Mouse (Mus musculus): ENCODE results near the gene Fam206a. TPM values are rescaled to one million over a fixed set of nuclear protein-coding genes. Genes with fewer than 3 reads are reported as not detected.

Fam206a gene
- polyA plus RNA-seq, 1 experiment from 2014 or later = 4.1 TPM

DNA sequence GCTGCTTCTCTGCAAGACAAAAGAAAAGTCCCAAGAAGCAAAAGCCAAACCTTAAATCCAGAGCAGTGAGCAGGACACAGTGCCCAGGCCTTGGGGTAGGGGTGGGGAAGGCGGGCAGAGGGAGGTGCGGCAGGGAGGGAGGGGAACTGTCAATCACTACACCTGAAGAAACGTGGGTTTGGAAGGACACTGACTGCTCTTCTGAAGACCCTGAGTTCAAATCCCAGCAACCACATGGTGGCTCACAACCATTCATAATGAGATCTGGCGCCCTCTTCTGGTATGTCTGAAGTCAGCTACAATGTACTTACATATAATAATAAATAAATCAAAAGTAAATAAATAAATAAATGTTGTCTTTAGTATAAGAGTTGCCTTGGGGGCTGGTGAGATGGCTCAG is 42.8 kb downstream of the Fam206a start:
- 72% methylated on average over 4 of the region's 4 CpGs for WGBS (ENCODE audit: insufficient replicate concordance)
- Histone ChIP-seq H3K4me2 (no peak overlapping the region), H3K4me1 (replicated peaks) (no peaks in the 10 kb centered on the region; the same call in 1 of the 2 replicates), H3K27me3 (no peaks in the 10 kb centered on the region), H3K9me3 (replicated peaks) (no peaks in the 10 kb centered on the region), H3K36me3 (replicated peaks) (peaks cover 18% of the 10 kb centered on the region), H3K27ac (replicated peaks) (no peak overlapping the region), H3K9ac (no peak overlapping the region), H3K4me3 (replicated peaks) (no peak overlapping the region)
- ATAC-seq (ENCODE audit: insufficient read depth) = no peak

DNA sequence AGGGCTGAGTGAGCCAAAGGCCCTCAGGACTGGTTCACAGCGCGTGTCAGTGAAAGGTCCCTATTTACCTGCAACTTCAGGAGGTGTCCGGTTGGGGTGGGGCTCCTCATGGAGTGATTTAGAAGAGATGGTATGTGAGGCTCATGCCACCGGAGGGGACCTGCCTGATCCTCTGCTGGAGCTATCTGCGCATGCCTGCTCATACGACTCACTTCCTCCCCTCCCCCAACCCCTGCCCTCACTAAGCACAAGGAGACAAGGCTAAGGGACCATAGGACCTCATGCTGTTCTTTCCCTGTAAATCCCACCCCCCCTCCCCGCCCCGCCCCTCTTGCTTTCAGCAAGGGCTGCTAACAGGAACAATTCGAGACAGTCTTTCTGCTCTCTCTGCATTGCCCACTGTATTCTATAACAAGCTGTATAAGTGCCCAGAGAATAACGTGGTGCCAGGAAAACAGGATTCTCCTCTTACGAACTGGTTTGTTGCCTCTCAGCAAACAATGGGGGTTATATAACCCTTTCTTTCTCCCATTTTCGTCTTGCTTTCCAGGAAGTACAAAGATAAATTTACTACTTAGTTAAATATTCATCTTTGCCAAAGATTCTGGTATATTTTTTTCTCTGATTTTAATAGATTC is 43.9 kb downstream of the Fam206a start:
- ATAC-seq (ENCODE audit: insufficient read depth) = no peak
- Histone ChIP-seq H3K4me2 (no peak overlapping the region), H3K27me3 (no peaks in the 10 kb centered on the region)

DNA sequence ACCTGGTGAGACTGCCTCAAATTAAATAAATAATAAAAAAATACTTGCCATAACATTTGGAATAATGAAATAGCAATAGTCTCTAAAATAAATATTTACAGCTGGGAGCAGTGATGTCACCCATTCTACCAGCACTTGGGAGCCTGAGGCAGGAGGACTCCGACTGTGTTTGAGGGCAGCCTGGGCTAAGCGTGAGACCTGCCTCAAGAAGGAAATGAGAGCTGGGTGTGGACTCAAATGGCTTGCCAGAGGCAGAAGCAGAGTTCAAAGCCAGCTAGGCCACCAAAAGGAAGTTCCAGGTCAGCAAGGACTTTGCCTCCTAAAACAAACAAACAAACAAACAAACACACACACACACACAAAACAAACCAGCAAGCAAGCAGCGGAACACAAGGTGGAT is 45.3 kb downstream of the Fam206a start:
- Histone ChIP-seq H3K4me3 (replicated peaks) (no peak overlapping the region), H3K27ac (replicated peaks) (no peak overlapping the region), H3K36me3 (replicated peaks) (peaks cover 15% of the 10 kb centered on the region), H3K27me3 (no peaks in the 10 kb centered on the region), H3K4me1 (replicated peaks) (peaks cover 8% of the 10 kb centered on the region; the same call in 1 of the 2 replicates), H3K9me3 (replicated peaks) (no peaks in the 10 kb centered on the region), H3K4me2 (no peak overlapping the region), H3K9ac (no peak overlapping the region)
- WGBS (ENCODE audit: insufficient replicate concordance) = 75% methylated on average over 3 of the region's 3 CpGs
- ATAC-seq (ENCODE audit: insufficient read depth) = no peak

More for the DNA sequence above, 43.9 kb downstream of the Fam206a start:
- H3K27ac ChIP-seq (replicated peaks) = no peak overlapping the region
- peaks cover 17% of the 10 kb centered on the region for H3K36me3 ChIP-seq (replicated peaks)
- no peak overlapping the region for H3K4me3 ChIP-seq (replicated peaks)
- WGBS (ENCODE audit: insufficient replicate concordance) = 75% methylated on average over 12 of the region's 12 CpGs
- H3K9ac ChIP-seq = no peak overlapping the region
- no peaks in the 10 kb centered on the region for H3K9me3 ChIP-seq (replicated peaks)
- peaks cover 3% of the 10 kb centered on the region; the same call in 1 of the 2 replicates for H3K4me1 ChIP-seq (replicated peaks)

DNA sequence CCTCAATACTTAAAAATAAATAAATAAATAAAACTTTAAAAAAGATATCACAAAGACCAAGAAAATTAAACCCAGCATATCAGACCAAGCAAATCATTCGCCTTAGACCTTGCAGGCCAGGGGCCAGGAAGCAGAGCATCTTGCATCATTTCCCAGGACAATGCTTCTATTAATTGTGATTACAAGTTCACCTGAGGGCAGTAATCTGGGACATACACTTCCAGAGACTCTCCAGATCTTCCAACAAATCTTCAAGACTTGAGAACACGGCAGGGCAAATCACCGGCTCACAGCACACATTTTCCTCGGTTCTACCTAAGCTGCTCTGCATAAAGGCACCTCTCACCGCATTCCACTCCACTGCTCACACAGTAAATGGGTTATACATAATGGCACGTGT is 45.9 kb downstream of the Fam206a start:
- H3K36me3 ChIP-seq (replicated peaks) = peaks cover 15% of the 10 kb centered on the region
- WGBS (ENCODE audit: insufficient replicate concordance) = 76% methylated on average over 6 of the region's 6 CpGs
- no peak overlapping the region for H3K4me3 ChIP-seq (replicated peaks)
- no peak overlapping the region for H3K4me2 ChIP-seq
- no peaks in the 10 kb centered on the region for H3K9me3 ChIP-seq (replicated peaks)
- no peak overlapping the region for H3K27ac ChIP-seq (replicated peaks)
- ATAC-seq (ENCODE audit: insufficient read depth) = no peak
- no peak overlapping the region for H3K9ac ChIP-seq
- no peaks in the 10 kb centered on the region for H3K27me3 ChIP-seq
- peaks cover 8% of the 10 kb centered on the region; the same call in 1 of the 2 replicates for H3K4me1 ChIP-seq (replicated peaks)

DNA sequence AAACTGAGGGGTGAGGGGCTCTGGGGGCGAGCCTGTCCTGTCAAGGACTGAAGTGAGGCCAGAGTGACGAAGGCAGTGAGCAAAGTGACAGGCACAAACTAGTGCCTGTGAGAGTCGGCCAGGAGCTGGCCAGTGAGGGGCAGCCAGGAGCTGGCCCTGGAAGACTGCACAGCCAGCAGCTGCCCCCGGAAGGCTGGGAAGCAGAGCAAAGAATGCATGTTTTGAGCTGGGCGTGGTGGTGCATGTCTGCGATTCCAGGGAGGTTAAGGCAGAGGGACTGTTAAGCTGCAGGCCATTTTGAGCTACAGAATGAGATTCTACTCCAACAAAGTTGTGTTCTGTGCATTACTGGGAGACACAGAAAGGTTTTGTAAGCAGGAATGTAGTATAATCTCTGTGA is 48.6 kb downstream of the Fam206a start:
- H3K4me1 ChIP-seq (replicated peaks) = 0 out of 2 replicates have a peak, but pooled peaks cover 8% of the 10 kb centered on the region
- no peak overlapping the region for H3K4me3 ChIP-seq (replicated peaks)
- no peaks in the 10 kb centered on the region for H3K36me3 ChIP-seq (replicated peaks)
- no peak overlapping the region for H3K27ac ChIP-seq (replicated peaks)
- H3K9ac ChIP-seq = no peak overlapping the region
- WGBS (ENCODE audit: insufficient replicate concordance) = 50% methylated on average over 6 of the region's 6 CpGs
- no peaks in the 10 kb centered on the region for H3K27me3 ChIP-seq
- H3K4me2 ChIP-seq = no peak overlapping the region
- no peaks in the 10 kb centered on the region for H3K9me3 ChIP-seq (replicated peaks)
- no peak for ATAC-seq (ENCODE audit: insufficient read depth)

DNA sequence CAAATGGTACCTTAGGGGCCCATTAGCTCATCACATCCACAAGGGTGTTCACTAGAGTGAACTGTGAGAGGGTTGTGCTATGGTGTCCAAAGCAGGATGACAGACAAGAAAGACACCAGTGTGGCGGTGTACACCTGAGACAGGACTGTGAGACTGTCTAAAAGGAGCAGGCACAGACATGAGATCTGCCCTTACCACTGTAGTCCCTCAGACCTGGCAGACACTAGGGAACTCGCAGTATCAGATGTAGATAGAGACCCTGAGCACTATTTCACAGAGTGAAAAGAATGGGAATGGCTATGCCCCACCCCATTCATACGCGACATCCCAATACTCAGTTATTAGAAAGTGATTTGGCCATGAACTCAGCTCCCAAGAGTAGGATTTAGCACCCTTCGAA is 53.8 kb downstream of the Fam206a start:
- H3K9ac ChIP-seq = no peak overlapping the region
- H3K36me3 ChIP-seq (replicated peaks) = no peaks in the 10 kb centered on the region
- no peaks in the 10 kb centered on the region for H3K27me3 ChIP-seq
- 76% methylated on average over 5 of the region's 5 CpGs for WGBS (ENCODE audit: insufficient replicate concordance)
- 0 out of 2 replicates have a peak, but pooled peaks cover 9% of the 10 kb centered on the region for H3K4me1 ChIP-seq (replicated peaks)
- no peaks in the 10 kb centered on the region for H3K9me3 ChIP-seq (replicated peaks)
- no peak for ATAC-seq (ENCODE audit: insufficient read depth)
- no peak overlapping the region for H3K4me2 ChIP-seq
- H3K4me3 ChIP-seq (replicated peaks) = no peak overlapping the region
- H3K27ac ChIP-seq (replicated peaks) = no peak overlapping the region

DNA sequence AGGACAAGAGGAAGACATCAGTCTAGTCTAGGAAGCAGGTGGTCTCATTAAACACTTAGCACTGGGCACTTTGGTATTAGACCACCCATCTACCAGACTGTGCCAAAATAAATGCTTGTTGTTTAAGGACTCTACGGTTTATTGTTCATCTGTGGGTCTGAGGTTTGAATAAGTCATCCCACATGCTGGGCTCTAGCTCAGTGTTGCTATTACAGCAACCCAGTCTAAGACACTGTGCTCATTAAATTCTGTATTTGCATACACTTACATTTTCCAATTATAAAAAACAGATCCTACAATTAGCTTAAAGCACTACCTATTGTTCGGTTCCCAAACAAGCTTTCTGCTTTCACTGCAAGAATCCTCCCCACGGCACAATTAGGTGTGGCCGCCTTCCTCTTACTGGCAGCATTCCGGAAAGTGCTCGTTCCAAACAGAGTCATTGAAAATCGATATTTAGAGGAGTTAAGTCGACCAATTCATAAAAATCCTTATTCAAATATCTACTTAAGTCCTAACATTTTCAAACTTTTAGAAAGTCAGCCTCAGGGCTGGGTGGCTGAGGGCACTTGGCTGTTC is 54.3 kb downstream of the Fam206a start:
- no peaks in the 10 kb centered on the region for H3K9me3 ChIP-seq (replicated peaks)
- no peak overlapping the region for H3K9ac ChIP-seq
- 69% methylated on average over 8 of the region's 8 CpGs for WGBS (ENCODE audit: insufficient replicate concordance)
- H3K36me3 ChIP-seq (replicated peaks) = no peaks in the 10 kb centered on the region
- no peak overlapping the region for H3K4me2 ChIP-seq
- 0 out of 2 replicates have a peak, but pooled peaks cover 8% of the 10 kb centered on the region for H3K4me1 ChIP-seq (replicated peaks)
- H3K27me3 ChIP-seq = no peaks in the 10 kb centered on the region
- ATAC-seq (ENCODE audit: insufficient read depth) = no peak
- no peak overlapping the region for H3K27ac ChIP-seq (replicated peaks)
- H3K4me3 ChIP-seq (replicated peaks) = no peak overlapping the region

DNA sequence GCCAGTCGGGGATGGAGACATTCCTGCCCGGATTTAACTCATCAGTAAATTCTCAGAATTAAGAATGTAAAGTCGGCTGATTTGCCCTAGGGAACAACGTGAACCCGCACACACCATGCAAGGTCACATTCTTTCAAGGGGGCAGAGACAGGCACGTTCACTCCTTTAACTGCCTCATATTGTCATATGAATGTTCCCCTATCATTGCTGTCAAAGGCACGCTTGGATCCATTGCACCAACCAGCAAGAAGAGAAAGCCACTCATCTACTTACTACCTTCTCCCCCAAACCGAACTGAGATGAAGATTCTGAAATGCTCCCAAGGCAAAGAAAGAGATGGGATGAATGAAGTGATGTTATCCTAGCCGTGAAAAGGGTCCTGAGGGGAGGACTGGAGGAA is 56.6 kb downstream of the Fam206a start:
- WGBS (ENCODE audit: insufficient replicate concordance) = 64% methylated on average over 9 of the region's 9 CpGs
- peaks cover 27% of the 10 kb centered on the region for H3K4me1 ChIP-seq (replicated peaks)
- H3K27ac ChIP-seq (replicated peaks) = no peak overlapping the region
- ATAC-seq (ENCODE audit: insufficient read depth) = no peak
- no peak overlapping the region for H3K4me2 ChIP-seq
- no peaks in the 10 kb centered on the region for H3K36me3 ChIP-seq (replicated peaks)
- no peaks in the 10 kb centered on the region for H3K27me3 ChIP-seq
- no peak overlapping the region for H3K9ac ChIP-seq
- no peak overlapping the region for H3K4me3 ChIP-seq (replicated peaks)
- H3K9me3 ChIP-seq (replicated peaks) = no peaks in the 10 kb centered on the region

Other genes starting within 250 kb of the Fam206a start
- not detected in 2 replicates for gene Gm26657, start 62.3 kb upstream of the Fam206a start, polyA plus RNA-seq (2015; fragmentation: Nextera tagmentation; extraction: Ambion mirVana)
- gene Actl7b, start 60.9 kb upstream of the Fam206a start, polyA plus RNA-seq (2015; fragmentation: Nextera tagmentation; extraction: Ambion mirVana) = not detected in 2 replicates
- not detected in 2 replicates for gene Actl7a, start 58.9 kb upstream of the Fam206a start, polyA plus RNA-seq (2015; fragmentation: Nextera tagmentation; extraction: Ambion mirVana)
- gene Elp1, start within 50 bp of the Fam206a start, polyA plus RNA-seq (2015; fragmentation: Nextera tagmentation; extraction: Ambion mirVana) = 11.6 TPM in 2 replicates
- gene Ctnnal1, start 62.8 kb downstream of the Fam206a start, polyA plus RNA-seq (2015; fragmentation: Nextera tagmentation; extraction: Ambion mirVana) = 6.7 and 8.0 TPM in 2 replicates
- gene Tmem245, start 145.1 kb downstream of the Fam206a start, polyA plus RNA-seq (2015; fragmentation: Nextera tagmentation; extraction: Ambion mirVana) = 2.8 and 3.1 TPM in 2 replicates
- gene Frrs1l, start 188.0 kb downstream of the Fam206a start, polyA plus RNA-seq (2015; fragmentation: Nextera tagmentation; extraction: Ambion mirVana) = 0.05 and 0.07 TPM in 2 replicates

Data from liver, embryonic 15.5 days (tissue).